Mouse (Mus musculus): ENCODE results near the gene Med27. TPM values are rescaled to one million over a fixed set of nuclear protein-coding genes. Genes with fewer than 3 reads are reported as not detected.

Gene Med27
- polyA plus RNA-seq, 1 experiment from 2014 or later: 13.0 TPM

GRCm38 (mm10) chr2:29453376-29453775 is 106.8 kb downstream of the Med27 start:
- Histone ChIP-seq H3K9me3 (ENCODE audit: low read length) (no peaks in the 10 kb centered on the region), H3K4me2 (ENCODE audit: low read depth, low read length) (no peak overlapping the region), H3K4me3 (ENCODE audit: low read depth, low read length) (no peak overlapping the region), H3K4me1 (ENCODE audit: insufficient read depth) (peaks cover 4% of the 10 kb centered on the region; the same call in 1 of the 2 replicates), H3K36me3 (replicated peaks; ENCODE audit: insufficient read depth, low read length) (no peaks in the 10 kb centered on the region), H3K27me3 (ENCODE audit: insufficient read depth, low read length) (no peaks in the 10 kb centered on the region), H3K9ac (replicated peaks) (no peak overlapping the region), H3K27ac (ENCODE audit: low read depth) (no peak overlapping the region)
- ATAC-seq (no peak), DNase-seq (no peak)
- TF ChIP-seq EP300 (IDR thresholded peaks at IDR 0.05; ENCODE audit: low read depth) (no peak), CTCF (IDR thresholded peaks at IDR 0.05; ENCODE audit: low read depth) (no peak)
- 80% methylated on average over 4 of the region's 4 CpGs for WGBS (ENCODE audit: insufficient replicate concordance)

DNA sequence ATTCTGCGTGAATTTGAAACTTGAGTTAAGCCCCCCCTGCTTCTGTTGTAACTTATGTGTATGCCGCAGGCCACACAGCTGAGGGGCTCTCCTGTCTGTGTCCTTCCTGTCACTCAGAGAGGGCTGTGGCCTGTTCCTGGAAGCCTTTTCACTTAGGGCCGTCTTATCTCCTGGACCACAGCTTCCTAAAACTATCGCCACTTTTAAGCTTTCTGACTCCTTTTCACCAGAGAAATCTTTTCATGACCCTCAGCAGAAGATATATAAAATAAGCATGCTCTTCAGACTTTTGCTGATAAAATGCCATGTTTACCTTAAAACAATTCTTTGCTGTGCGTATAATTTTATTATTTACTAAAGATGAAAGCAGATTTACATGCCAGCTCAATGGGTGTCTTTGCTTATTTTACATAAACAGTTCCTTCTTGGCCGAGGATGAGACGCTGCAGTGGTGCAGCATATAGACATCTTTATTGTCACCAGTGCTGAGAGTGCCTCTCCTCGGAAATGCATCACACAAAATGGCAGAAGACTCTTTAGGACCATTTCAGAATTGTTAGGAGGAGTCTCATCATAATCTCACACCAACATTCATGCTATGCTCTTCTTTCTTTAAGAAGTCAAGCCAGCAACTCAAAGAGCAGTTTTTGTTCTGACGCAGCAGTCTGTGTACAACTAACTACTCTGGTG is 110.2 kb downstream of the Med27 start:
- Histone ChIP-seq H3K36me3 (replicated peaks; ENCODE audit: insufficient read depth, low read length) (no peaks in the 10 kb centered on the region), H3K4me2 (ENCODE audit: low read depth, low read length) (no peak overlapping the region), H3K4me3 (ENCODE audit: low read depth, low read length) (no peak overlapping the region), H3K27me3 (ENCODE audit: insufficient read depth, low read length) (no peaks in the 10 kb centered on the region), H3K9ac (replicated peaks) (no peak overlapping the region), H3K9me3 (ENCODE audit: low read length) (no peaks in the 10 kb centered on the region), H3K4me1 (ENCODE audit: insufficient read depth) (peaks cover 4% of the 10 kb centered on the region; the same call in 1 of the 2 replicates), H3K27ac (ENCODE audit: low read depth) (no peak overlapping the region)
- 37% methylated on average over 9 of the region's 9 CpGs for WGBS (ENCODE audit: insufficient replicate concordance)
- DNase-seq (no peak), ATAC-seq (no peak)
- no peak for TF ChIP-seq CTCF (IDR thresholded peaks at IDR 0.05; ENCODE audit: low read depth)
- no peak for TF ChIP-seq EP300 (IDR thresholded peaks at IDR 0.05; ENCODE audit: low read depth)

DNA sequence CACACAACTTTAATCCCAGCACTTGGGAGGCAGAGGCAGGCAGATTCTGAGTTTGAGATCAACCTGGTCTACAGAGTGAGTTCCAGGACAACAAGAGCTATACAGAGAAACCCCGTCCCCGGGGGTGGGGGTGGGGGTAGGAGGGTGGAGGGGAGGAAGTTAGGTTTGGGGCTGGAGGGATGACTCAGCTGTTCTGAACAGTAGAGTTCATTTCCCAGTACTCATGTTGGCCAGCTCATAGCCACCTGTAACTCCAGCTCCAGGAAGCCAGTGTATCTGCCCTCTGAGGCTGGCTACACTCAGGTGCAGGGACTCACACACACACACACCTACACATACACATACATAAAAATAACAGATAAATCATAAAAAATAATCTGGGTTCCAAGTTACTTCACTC is 111.1 kb downstream of the Med27 start:
- Histone ChIP-seq H3K36me3 (replicated peaks; ENCODE audit: insufficient read depth, low read length) (no peaks in the 10 kb centered on the region), H3K4me2 (ENCODE audit: low read depth, low read length) (no peak overlapping the region), H3K9me3 (ENCODE audit: low read length) (no peaks in the 10 kb centered on the region), H3K9ac (replicated peaks) (no peak overlapping the region), H3K27me3 (ENCODE audit: insufficient read depth, low read length) (no peaks in the 10 kb centered on the region), H3K27ac (ENCODE audit: low read depth) (no peak overlapping the region), H3K4me3 (ENCODE audit: low read depth, low read length) (no peak overlapping the region), H3K4me1 (ENCODE audit: insufficient read depth) (peaks cover 4% of the 10 kb centered on the region; the same call in 1 of the 2 replicates)
- no peak for ATAC-seq
- 20% methylated on average over 2 of the region's 2 CpGs for WGBS (ENCODE audit: insufficient replicate concordance)
- DNase-seq: no peak
- TF ChIP-seq CTCF (IDR thresholded peaks at IDR 0.05; ENCODE audit: low read depth) (no peak), EP300 (IDR thresholded peaks at IDR 0.05; ENCODE audit: low read depth) (no peak)

DNA sequence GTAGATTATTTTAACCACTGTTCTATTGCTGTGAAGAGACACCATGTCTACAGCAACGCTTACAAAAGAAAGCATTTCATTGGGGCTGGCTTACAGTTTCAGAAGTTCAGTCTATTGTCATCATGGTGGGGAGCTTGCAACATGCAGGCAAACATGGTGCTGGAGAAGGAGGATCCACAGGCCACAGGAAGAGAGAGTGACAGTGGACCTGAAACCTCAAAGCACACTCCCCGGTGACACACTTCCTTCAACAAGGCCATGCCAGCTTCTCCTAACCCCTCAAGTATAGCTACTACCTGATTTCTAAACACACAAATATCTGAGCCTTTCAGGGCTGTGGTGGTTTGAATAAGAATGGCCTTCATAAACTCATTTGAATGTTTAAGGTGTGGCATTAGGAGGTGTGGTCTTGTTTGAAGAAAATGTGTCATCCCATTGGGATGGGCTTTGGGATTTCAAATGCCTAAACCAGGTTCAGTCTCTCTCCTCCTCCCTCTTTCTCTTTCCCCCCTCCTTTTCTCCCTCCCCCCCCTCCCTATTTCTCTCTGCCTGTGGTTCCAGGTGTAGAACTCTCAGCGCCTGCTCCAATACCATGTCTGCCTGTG is 111.8 kb downstream of the Med27 start:
- H3K9ac ChIP-seq (replicated peaks): no peak overlapping the region
- H3K27me3 ChIP-seq (ENCODE audit: insufficient read depth, low read length): no peaks in the 10 kb centered on the region
- H3K9me3 ChIP-seq (ENCODE audit: low read length): no peaks in the 10 kb centered on the region
- peaks cover 4% of the 10 kb centered on the region; the same call in 1 of the 2 replicates for H3K4me1 ChIP-seq (ENCODE audit: insufficient read depth)
- ATAC-seq: no peak
- H3K4me2 ChIP-seq (ENCODE audit: low read depth, low read length): no peak overlapping the region
- no peak for DNase-seq
- H3K4me3 ChIP-seq (ENCODE audit: low read depth, low read length): no peak overlapping the region
- H3K27ac ChIP-seq (ENCODE audit: low read depth): no peak overlapping the region
- no peaks in the 10 kb centered on the region for H3K36me3 ChIP-seq (replicated peaks; ENCODE audit: insufficient read depth, low read length)
- TF ChIP-seq CTCF (IDR thresholded peaks at IDR 0.05; ENCODE audit: low read depth): no peak
- TF ChIP-seq EP300 (IDR thresholded peaks at IDR 0.05; ENCODE audit: low read depth): no peak
- 65% methylated on average over 3 of the region's 3 CpGs for WGBS (ENCODE audit: insufficient replicate concordance)

DNA sequence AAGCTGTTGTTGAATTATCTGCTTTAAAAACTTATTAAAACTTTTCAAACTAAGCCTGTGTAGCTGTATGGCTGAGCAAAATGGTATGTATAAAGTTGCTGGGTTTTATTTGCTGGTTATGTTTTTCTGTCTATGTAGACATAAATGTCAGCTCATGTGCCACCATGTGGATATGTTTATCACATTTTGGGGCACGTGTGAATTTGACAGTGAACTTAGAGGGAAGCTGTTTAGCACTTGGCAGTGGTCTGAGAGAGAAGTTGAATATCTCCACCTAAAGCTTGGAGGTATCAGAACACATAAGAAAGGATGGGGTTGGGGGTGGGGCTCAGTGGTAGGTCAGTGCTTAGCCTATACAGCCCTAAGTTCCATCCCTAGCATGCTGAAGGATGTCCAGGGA is 113.0 kb downstream of the Med27 start:
- no peak for ATAC-seq
- H3K4me1 ChIP-seq (ENCODE audit: insufficient read depth): peaks cover 4% of the 10 kb centered on the region; the same call in 1 of the 2 replicates
- H3K27me3 ChIP-seq (ENCODE audit: insufficient read depth, low read length): no peaks in the 10 kb centered on the region
- no peaks in the 10 kb centered on the region for H3K9me3 ChIP-seq (ENCODE audit: low read length)
- 44% methylated on average over 1 of the region's 1 CpGs for WGBS (ENCODE audit: insufficient replicate concordance)
- H3K4me2 ChIP-seq (ENCODE audit: low read depth, low read length): no peak overlapping the region
- no peak overlapping the region for H3K9ac ChIP-seq (replicated peaks)
- no peak for TF ChIP-seq EP300 (IDR thresholded peaks at IDR 0.05; ENCODE audit: low read depth)
- TF ChIP-seq CTCF (IDR thresholded peaks at IDR 0.05; ENCODE audit: low read depth): no peak
- H3K4me3 ChIP-seq (ENCODE audit: low read depth, low read length): no peak overlapping the region
- H3K36me3 ChIP-seq (replicated peaks; ENCODE audit: insufficient read depth, low read length): no peaks in the 10 kb centered on the region
- DNase-seq: no peak
- H3K27ac ChIP-seq (ENCODE audit: low read depth): no peak overlapping the region

GRCm38 (mm10) chr2:29461841-29462240 is 115.2 kb downstream of the Med27 start:
- ATAC-seq: no peak
- Histone ChIP-seq H3K36me3 (replicated peaks; ENCODE audit: insufficient read depth, low read length) (no peaks in the 10 kb centered on the region), H3K4me1 (ENCODE audit: insufficient read depth) (peaks cover 9% of the 10 kb centered on the region; the same call in 1 of the 2 replicates), H3K4me2 (ENCODE audit: low read depth, low read length) (no peak overlapping the region), H3K4me3 (ENCODE audit: low read depth, low read length) (no peak overlapping the region), H3K27ac (ENCODE audit: low read depth) (no peak overlapping the region), H3K9ac (replicated peaks) (no peak overlapping the region), H3K9me3 (ENCODE audit: low read length) (no peaks in the 10 kb centered on the region), H3K27me3 (ENCODE audit: insufficient read depth, low read length) (no peaks in the 10 kb centered on the region)
- 85% methylated on average over 2 of the region's 2 CpGs for WGBS (ENCODE audit: insufficient replicate concordance)
- TF ChIP-seq EP300 (IDR thresholded peaks at IDR 0.05; ENCODE audit: low read depth) (no peak), CTCF (IDR thresholded peaks at IDR 0.05; ENCODE audit: low read depth) (no peak)
- DNase-seq: no peak
